Mouse (Mus musculus) G1E (cell line): ENCODE data around the gene Zhx3. TPM values are rescaled to one million over a fixed set of nuclear protein-coding genes. Genes with fewer than 3 reads are reported as not detected.

ENCODE experiments used
- ATAC-seq: 2 replicates; pipeline ENCODE4 v1.8.0; 2016; ENCODE audit warnings: mild to moderate bottlenecking; ENCODE audit not compliant: insufficient number of reproducible peaks, poor library complexity, low FRiP score, severe bottlenecking; ENCODE audit errors: extremely low read depth
- DNase-seq: peaks from one replicate; pipeline ENCODE4 v3.0.0; 2012; ENCODE audit warnings: low spot score
- H3K27me3 ChIP-seq: 2 replicates; pipeline ENCODE4 v1.6.1; 2012; ENCODE audit warnings: mild to moderate bottlenecking, low read length, inconsistent platforms; ENCODE audit not compliant: insufficient read depth
- H3K36me3 ChIP-seq: replicated peaks from 2 replicates; pipeline ENCODE3; 2012; ENCODE audit warnings: mild to moderate bottlenecking, inconsistent platforms
- H3K4me1 ChIP-seq: 2 replicates; pipeline ENCODE4 v1.6.1; 2012; ENCODE audit warnings: low read depth, low read length, inconsistent platforms, mixed read lengths; ENCODE audit not compliant: insufficient read depth
- H3K4me3 ChIP-seq: 2 replicates; pipeline ENCODE4 v1.5.1; 2012; ENCODE audit warnings: low read depth, mild to moderate bottlenecking, inconsistent platforms, low read length, moderate library complexity, mixed read lengths
- H3K9me3 ChIP-seq: replicated peaks from 2 replicates; pipeline ENCODE4 v1.6.1; 2012; ENCODE audit warnings: inconsistent platforms
- CTCF ChIP-seq: IDR thresholded peaks from 2 replicates; pipeline ENCODE4 v1.5.1; 2012; ENCODE audit warnings: low read depth, low read length, inconsistent platforms, mixed read lengths
- GATA1 ChIP-seq: IDR thresholded peaks from 2 replicates; pipeline ENCODE4 v1.6.1; 2012; ENCODE audit warnings: borderline replicate concordance, low read length, inconsistent platforms, mixed read lengths
- GATA2 ChIP-seq: IDR thresholded peaks from 2 replicates; pipeline ENCODE4 v1.6.1; 2012; ENCODE audit warnings: low read depth, low read length, inconsistent platforms, borderline replicate concordance
- POLR2AphosphoS5 ChIP-seq: IDR thresholded peaks from 2 replicates; pipeline ENCODE4 v1.6.1; 2012; ENCODE audit warnings: low read depth, low read length, inconsistent platforms; ENCODE audit not compliant: insufficient replicate concordance
- TAL1 ChIP-seq: conservative IDR thresholded peaks from 2 replicates; pipeline ENCODE4 v1.6.1; 2012; ENCODE audit warnings: low read depth, low read length, inconsistent platforms, mixed read lengths
- polyA plus RNA-seq: library from polyadenylated mRNA; stranded (reverse); fragments of >175 nt; gene quantifications from 2 replicates; pipeline ENCODE4 v1.2.3, GENCODE M21; 2012
- total RNA-seq, 2 experiments: library from RNA; stranded (forward) in 1 of 2; stranded (reverse) in 1 of 2; fragments of 200-1000 nt in 1 of 2; fragments of >200 nt in 1 of 2; fragmentation: Nextera tagmentation in 1 of 2; gene quantifications; 2 replicates each; pipeline ENCODE4 v1.2.3; 2014 to 2017

Gene Zhx3
- total and polyA plus RNA-seq, 3 experiments, result 1.7 to 8.4 (median 8.2) TPM

DNA sequence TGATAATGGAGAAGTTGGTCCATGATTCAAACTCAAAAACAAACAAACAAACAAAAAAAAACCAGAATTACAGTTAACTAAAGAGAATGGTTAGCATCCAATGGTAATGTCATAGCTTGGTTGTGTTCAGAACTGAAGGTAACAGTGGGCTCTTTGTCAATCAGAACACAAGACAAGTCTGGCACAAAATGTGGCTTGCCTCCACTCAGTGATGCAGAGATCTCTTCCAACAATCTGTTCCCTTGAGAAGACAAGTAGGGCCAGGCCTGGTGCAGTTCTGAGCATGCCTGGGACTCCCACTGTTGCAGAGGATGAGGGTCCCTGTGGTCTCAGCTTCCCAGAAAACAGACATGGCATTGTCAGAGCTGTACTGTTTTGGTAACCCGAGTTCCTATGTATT is 101.9 kb downstream of the Zhx3 start:
- Histone ChIP-seq H3K4me3 (no peak overlapping the region), H3K9me3 (no peaks in the 10 kb centered on the region), H3K27me3 (no peaks in the 10 kb centered on the region), H3K36me3 (peaks cover 8% of the 10 kb centered on the region), H3K4me1 (no peaks in the 10 kb centered on the region)
- no peak for DNase-seq
- TF ChIP-seq TAL1 (no peak), GATA2 (no peak), CTCF (no peak), POLR2AphosphoS5 (no peak), GATA1 (no peak)
- no peak for ATAC-seq

GRCm38 (mm10) chr2:160770409-160770808 is 102.4 kb downstream of the Zhx3 start:
- Histone ChIP-seq H3K4me3 (no peak overlapping the region), H3K27me3 (no peaks in the 10 kb centered on the region), H3K4me1 (no peaks in the 10 kb centered on the region), H3K36me3 (peaks cover 8% of the 10 kb centered on the region), H3K9me3 (no peaks in the 10 kb centered on the region)
- ATAC-seq (no peak), DNase-seq (no peak)
- TF ChIP-seq TAL1, result no peak
- TF ChIP-seq POLR2AphosphoS5, result no peak
- TF ChIP-seq GATA2, result no peak
- TF ChIP-seq GATA1, result no peak
- TF ChIP-seq CTCF, result no peak

- Histone ChIP-seq H3K27me3 (no peaks in the 10 kb centered on the region), H3K9me3 (no peaks in the 10 kb centered on the region), H3K36me3 (peaks cover 8% of the 10 kb centered on the region), H3K4me3 (no peak overlapping the region), H3K4me1 (no peaks in the 10 kb centered on the region)
- TF ChIP-seq GATA2 (no peak), POLR2AphosphoS5 (no peak), GATA1 (no peak), CTCF (no peak), TAL1 (no peak)
- ATAC-seq (no peak), DNase-seq (no peak)
These were observed 103.8 kb downstream of the Zhx3 start for GRCm38 (mm10) chr2:160768997-160769396.

DNA sequence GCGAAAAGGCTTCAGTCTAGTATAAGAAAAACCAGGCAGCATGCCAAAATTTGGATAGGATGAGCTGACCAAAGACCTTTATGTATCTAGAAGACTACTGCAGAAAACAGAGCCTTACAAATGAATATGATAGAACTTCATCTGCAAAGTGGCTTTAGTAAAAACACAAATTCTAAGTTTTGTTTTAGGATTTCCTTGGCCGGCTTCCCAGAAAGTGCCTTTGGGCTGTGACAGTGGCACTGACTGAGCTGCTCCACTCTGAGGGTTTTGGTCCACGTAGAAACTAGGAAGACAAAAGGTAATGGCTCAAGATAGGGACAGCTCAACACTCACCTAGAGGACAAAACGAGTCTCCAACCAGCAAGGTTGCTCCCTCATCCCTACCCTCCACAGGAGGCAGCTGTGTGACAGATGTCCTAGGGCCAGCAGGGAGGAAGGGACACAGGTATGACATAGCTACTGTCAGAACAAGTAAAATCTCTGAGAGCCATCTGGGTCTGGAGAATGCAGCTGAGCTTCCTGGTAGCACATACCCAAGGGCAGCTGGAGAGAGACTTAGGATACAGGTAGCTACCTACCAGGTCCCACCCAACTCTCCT is 104.6 kb downstream of the Zhx3 start:
- TF ChIP-seq POLR2AphosphoS5 (no peak), TAL1 (no peak), GATA2 (no peak), CTCF (no peak), GATA1 (no peak)
- H3K27me3 ChIP-seq, result no peaks in the 10 kb centered on the region
- no peak overlapping the region for H3K4me3 ChIP-seq
- no peak for ATAC-seq
- H3K36me3 ChIP-seq, result peaks cover 11% of the 10 kb centered on the region
- H3K4me1 ChIP-seq, result no peaks in the 10 kb centered on the region
- no peaks in the 10 kb centered on the region for H3K9me3 ChIP-seq
- no peak for DNase-seq

GRCm38 (mm10) chr2:160767201-160767600 is 105.6 kb downstream of the Zhx3 start:
- Histone ChIP-seq H3K4me1 (no peaks in the 10 kb centered on the region), H3K4me3 (no peak overlapping the region), H3K27me3 (no peaks in the 10 kb centered on the region), H3K9me3 (no peaks in the 10 kb centered on the region), H3K36me3 (peaks cover 14% of the 10 kb centered on the region)
- no peak for DNase-seq
- no peak for ATAC-seq
- TF ChIP-seq POLR2AphosphoS5, result no peak
- TF ChIP-seq GATA2, result no peak
- TF ChIP-seq CTCF, result no peak
- TF ChIP-seq GATA1, result no peak
- no peak for TF ChIP-seq TAL1

DNA sequence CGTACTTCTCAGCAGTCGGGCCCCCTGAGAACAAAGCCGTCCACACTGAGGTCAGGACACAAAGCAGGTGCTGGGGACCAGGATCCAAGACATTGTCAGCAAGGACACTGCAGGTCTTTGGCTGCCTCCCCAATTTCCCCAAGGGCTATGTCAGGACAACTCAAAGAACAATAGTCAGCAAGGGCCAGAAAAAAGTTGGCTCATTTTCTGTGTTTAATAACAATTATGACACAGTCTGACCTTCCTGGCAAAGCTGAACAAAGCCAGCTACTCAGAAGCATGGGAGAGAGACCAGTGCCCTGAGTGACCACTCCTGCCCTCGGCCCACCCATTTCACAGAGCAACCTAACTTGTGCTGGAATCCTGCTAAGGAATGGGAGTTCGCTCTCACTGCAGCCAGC is 106.4 kb downstream of the Zhx3 start:
- no peaks in the 10 kb centered on the region for H3K4me1 ChIP-seq
- DNase-seq, result no peak
- no peak for ATAC-seq
- H3K9me3 ChIP-seq, result no peaks in the 10 kb centered on the region
- TF ChIP-seq GATA1 (no peak), TAL1 (no peak), CTCF (no peak)
- H3K4me3 ChIP-seq, result no peak overlapping the region
- peaks cover 19% of the 10 kb centered on the region for H3K36me3 ChIP-seq
- no peaks in the 10 kb centered on the region for H3K27me3 ChIP-seq

- H3K4me3 ChIP-seq, result no peak overlapping the region
- H3K36me3 ChIP-seq, result peaks cover 27% of the 10 kb centered on the region
- no peaks in the 10 kb centered on the region for H3K4me1 ChIP-seq
- H3K9me3 ChIP-seq, result no peaks in the 10 kb centered on the region
- no peak for ATAC-seq
- DNase-seq, result no peak
- no peak for TF ChIP-seq GATA2
- TF ChIP-seq TAL1, result no peak
- no peak for TF ChIP-seq GATA1
- no peak for TF ChIP-seq POLR2AphosphoS5
- no peak for TF ChIP-seq CTCF
- no peaks in the 10 kb centered on the region for H3K27me3 ChIP-seq
These were observed 107.7 kb downstream of the Zhx3 start for GRCm38 (mm10) chr2:160765096-160765495.
